Mouse (Mus musculus): Measurements from ENCODE around the gene Rufy2. TPM values are rescaled to one million over a fixed set of nuclear protein-coding genes. Genes with fewer than 3 reads are reported as not detected.

Rufy2 gene
- polyA plus RNA-seq, 1 experiment: 17.4 TPM

DNA sequence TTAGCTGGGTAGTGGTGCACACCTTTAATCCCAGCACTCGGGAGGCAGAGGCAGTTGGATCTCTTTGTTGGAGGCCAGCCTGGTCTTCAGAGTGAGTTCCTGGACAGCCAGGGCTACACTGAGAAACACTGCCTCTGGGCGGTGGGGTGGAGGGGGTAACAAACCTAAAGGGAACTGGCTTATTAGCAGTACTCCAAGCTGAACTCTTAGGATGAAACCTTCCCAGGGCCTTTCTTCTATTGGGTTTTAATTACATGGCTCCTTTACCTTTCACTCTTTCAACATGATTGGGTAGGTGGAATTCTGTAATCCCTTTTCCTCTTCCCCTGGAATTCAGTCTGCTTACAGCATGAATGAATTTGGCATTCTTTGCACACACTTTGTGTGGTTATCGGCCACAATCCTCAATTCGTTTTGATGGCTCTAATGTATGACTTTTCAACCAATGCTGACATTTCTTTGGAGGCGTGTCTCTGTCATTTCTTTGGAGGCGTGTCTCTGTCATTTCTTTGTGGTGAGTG, 45.5 kb downstream of the Rufy2 start:
- TF ChIP-seq POLR2A (IDR thresholded peaks at IDR 0.05; ENCODE audit: borderline replicate concordance, low read depth, low read length) (no peak), CTCF (IDR thresholded peaks at IDR 0.05; ENCODE audit: low read depth, low read length) (no peak)
- Histone ChIP-seq H3K4me3 (ENCODE audit: insufficient read depth, low read length) (no peak overlapping the region), H3K27ac (ENCODE audit: insufficient read depth, low read depth, low read length) (no peak overlapping the region)

DNA sequence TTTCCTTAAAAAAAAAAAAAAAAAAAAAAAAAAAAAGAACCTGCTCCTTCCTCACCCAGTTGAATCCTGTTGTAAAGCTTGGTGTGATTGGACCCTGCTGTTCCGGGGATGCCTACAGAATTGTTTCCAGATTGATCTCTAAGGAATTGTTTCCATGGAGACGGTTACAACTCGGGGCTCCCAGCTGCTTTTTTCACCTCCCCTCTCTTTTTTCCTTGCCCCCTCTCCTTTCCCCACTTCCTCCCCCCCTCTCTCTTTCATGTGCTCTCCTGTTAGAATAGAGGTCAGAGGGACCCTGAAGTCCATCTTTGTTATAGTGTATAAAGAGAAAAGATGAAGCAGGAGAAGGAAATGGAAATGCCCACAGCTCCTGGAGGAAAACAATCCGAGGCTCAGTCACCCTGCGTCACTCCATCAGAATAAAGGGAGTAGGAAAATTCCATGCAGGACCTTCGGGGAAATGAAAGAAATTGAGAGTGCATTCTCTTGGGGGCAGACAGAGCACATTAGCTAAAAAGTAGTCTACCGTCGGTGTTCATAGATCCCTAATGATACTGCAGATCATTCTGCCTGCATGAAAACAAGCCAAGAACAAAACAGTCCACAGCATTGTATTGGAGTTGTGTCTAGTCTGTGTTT, 46.3 kb downstream of the Rufy2 start:
- peaks cover 7% of the 10 kb centered on the region for H3K4me1 ChIP-seq (ENCODE audit: control insufficient read depth, insufficient read depth, low read length)
- TF ChIP-seq CTCF (IDR thresholded peaks at IDR 0.05; ENCODE audit: low read depth, low read length) (no peak), POLR2A (IDR thresholded peaks at IDR 0.05; ENCODE audit: borderline replicate concordance, low read depth, low read length) (no peak)
- H3K27ac ChIP-seq (ENCODE audit: insufficient read depth, low read depth, low read length): no peak overlapping the region
- H3K4me3 ChIP-seq (ENCODE audit: insufficient read depth, low read length): no peak overlapping the region

More for the DNA sequence above, 45.5 kb downstream of the Rufy2 start:
- H3K4me1 ChIP-seq (ENCODE audit: control insufficient read depth, insufficient read depth, low read length): peaks cover 9% of the 10 kb centered on the region

GRCm38 (mm10) chr10:63026795-63027160, 46.8 kb downstream of the Rufy2 start:
- H3K4me1 ChIP-seq (ENCODE audit: control insufficient read depth, insufficient read depth, low read length): peaks cover 5% of the 10 kb centered on the region; the same call in 1 of the 2 replicates
- no peak overlapping the region for H3K27ac ChIP-seq (ENCODE audit: insufficient read depth, low read depth, low read length)
- no peak for TF ChIP-seq POLR2A (IDR thresholded peaks at IDR 0.05; ENCODE audit: borderline replicate concordance, low read depth, low read length)
- no peak for TF ChIP-seq CTCF (IDR thresholded peaks at IDR 0.05; ENCODE audit: low read depth, low read length)
- H3K4me3 ChIP-seq (ENCODE audit: insufficient read depth, low read length): no peak overlapping the region

GRCm38 (mm10) chr10:63027376-63028161, 47.5 kb downstream of the Rufy2 start:
- Histone ChIP-seq H3K4me3 (ENCODE audit: insufficient read depth, low read length) (no peak overlapping the region), H3K27ac (ENCODE audit: insufficient read depth, low read depth, low read length) (no peak overlapping the region), H3K4me1 (ENCODE audit: control insufficient read depth, insufficient read depth, low read length) (peaks cover 7% of the 10 kb centered on the region; the same call in 1 of the 2 replicates)
- TF ChIP-seq CTCF (IDR thresholded peaks at IDR 0.05; ENCODE audit: low read depth, low read length) (no peak), POLR2A (IDR thresholded peaks at IDR 0.05; ENCODE audit: borderline replicate concordance, low read depth, low read length) (no peak)

- Histone ChIP-seq H3K4me3 (ENCODE audit: insufficient read depth, low read length) (no peak overlapping the region), H3K4me1 (ENCODE audit: control insufficient read depth, insufficient read depth, low read length) (peaks cover 7% of the 10 kb centered on the region; the same call in 1 of the 2 replicates), H3K27ac (ENCODE audit: insufficient read depth, low read depth, low read length) (no peak overlapping the region)
- no peak for TF ChIP-seq POLR2A (IDR thresholded peaks at IDR 0.05; ENCODE audit: borderline replicate concordance, low read depth, low read length)
- no peak for TF ChIP-seq CTCF (IDR thresholded peaks at IDR 0.05; ENCODE audit: low read depth, low read length)
Measured at GRCm38 (mm10) chr10:63028396-63028795, 48.4 kb downstream of the Rufy2 start.

DNA sequence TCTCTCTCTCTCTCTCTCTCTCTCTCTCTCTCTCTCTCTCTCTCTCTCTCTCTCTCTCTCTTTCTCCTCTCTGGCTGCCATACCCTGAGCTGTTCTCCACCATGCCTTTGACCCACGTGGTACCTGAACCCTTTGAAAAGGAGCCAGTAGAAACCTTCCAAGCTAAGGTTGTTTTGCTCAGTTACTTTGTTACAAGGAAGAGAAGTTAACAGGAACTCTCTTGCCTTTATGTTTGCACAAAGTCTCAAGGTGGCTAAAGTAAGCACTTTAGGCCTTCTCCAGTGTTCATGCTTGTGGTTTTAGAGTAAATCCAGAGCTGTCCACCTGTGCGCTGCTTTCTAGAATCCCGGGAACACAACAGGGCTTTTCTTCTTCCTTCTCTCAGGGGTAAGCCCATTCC, 52.2 kb downstream of the Rufy2 start:
- H3K4me1 ChIP-seq (ENCODE audit: control insufficient read depth, insufficient read depth, low read length): peaks cover 8% of the 10 kb centered on the region; the same call in 1 of the 2 replicates
- no peak for TF ChIP-seq CTCF (IDR thresholded peaks at IDR 0.05; ENCODE audit: low read depth, low read length)
- TF ChIP-seq POLR2A (IDR thresholded peaks at IDR 0.05; ENCODE audit: borderline replicate concordance, low read depth, low read length): no peak
- no peak overlapping the region for H3K27ac ChIP-seq (ENCODE audit: insufficient read depth, low read depth, low read length)
- no peak overlapping the region for H3K4me3 ChIP-seq (ENCODE audit: insufficient read depth, low read length)

DNA sequence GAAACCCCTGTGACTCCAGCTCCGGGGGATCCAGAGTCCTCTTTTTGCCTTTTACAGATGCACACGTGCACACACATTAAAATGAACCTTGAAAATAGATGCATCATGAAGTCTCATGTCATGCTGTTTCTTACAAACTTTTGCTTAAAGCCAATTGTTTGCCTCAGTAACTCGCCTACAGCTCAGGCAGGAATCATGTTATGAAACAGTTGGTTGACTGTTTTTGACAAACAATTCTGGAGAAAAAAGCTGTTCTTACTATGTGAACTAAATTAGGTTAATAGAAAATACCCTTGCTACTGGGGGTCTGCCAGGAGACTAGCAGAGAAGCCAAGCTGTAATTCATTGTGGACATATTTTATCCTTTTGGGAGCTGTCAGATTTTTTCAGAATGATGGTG, 52.9 kb downstream of the Rufy2 start:
- TF ChIP-seq CTCF (IDR thresholded peaks at IDR 0.05; ENCODE audit: low read depth, low read length) (no peak), POLR2A (IDR thresholded peaks at IDR 0.05; ENCODE audit: borderline replicate concordance, low read depth, low read length) (no peak)
- H3K27ac ChIP-seq (ENCODE audit: insufficient read depth, low read depth, low read length): no peak overlapping the region
- H3K4me3 ChIP-seq (ENCODE audit: insufficient read depth, low read length): no peak overlapping the region
- H3K4me1 ChIP-seq (ENCODE audit: control insufficient read depth, insufficient read depth, low read length): peaks cover 8% of the 10 kb centered on the region; the same call in 1 of the 2 replicates

DNA sequence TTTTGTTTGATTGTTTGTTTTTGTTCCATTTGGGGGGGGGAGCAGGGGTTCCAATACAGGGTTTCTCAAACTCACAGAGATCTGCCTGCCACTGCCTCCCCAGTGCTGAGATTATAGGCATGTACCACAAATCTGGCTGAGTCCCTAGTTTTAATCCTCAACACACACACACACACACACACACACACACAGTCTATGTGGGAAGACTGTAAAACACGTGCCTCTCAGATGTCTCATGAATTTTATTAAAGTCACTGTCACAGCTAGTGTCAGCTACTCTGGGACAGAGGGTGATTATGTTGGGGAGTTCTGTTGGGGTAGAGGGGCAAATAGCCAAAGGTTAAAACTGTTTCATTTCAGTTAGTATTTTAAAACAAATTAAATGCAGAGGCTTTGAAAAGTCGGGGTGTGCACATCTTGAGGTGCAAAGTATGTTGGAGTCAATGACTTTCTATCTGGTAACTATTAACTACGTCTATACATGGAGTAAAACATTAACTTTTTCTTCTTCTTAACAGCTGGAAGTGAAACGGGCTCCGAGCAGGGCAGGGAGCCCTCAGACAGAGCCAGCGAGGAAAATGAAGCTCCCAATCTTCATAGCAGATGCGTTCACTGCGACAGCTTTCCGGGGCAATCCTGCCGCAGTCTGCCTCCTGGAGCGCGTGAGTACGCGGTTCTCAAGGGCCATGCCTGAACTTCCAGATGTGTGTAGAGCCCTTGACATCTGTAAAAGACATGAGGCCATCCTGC, 58.7 kb downstream of the Rufy2 start:
- Histone ChIP-seq H3K27ac (ENCODE audit: insufficient read depth, low read depth, low read length) (no peak overlapping the region), H3K4me1 (ENCODE audit: control insufficient read depth, insufficient read depth, low read length) (peaks cover 6% of the 10 kb centered on the region), H3K4me3 (ENCODE audit: insufficient read depth, low read length) (no peak overlapping the region)
- TF ChIP-seq CTCF (IDR thresholded peaks at IDR 0.05; ENCODE audit: low read depth, low read length): no peak
- no peak for TF ChIP-seq POLR2A (IDR thresholded peaks at IDR 0.05; ENCODE audit: borderline replicate concordance, low read depth, low read length)

DNA sequence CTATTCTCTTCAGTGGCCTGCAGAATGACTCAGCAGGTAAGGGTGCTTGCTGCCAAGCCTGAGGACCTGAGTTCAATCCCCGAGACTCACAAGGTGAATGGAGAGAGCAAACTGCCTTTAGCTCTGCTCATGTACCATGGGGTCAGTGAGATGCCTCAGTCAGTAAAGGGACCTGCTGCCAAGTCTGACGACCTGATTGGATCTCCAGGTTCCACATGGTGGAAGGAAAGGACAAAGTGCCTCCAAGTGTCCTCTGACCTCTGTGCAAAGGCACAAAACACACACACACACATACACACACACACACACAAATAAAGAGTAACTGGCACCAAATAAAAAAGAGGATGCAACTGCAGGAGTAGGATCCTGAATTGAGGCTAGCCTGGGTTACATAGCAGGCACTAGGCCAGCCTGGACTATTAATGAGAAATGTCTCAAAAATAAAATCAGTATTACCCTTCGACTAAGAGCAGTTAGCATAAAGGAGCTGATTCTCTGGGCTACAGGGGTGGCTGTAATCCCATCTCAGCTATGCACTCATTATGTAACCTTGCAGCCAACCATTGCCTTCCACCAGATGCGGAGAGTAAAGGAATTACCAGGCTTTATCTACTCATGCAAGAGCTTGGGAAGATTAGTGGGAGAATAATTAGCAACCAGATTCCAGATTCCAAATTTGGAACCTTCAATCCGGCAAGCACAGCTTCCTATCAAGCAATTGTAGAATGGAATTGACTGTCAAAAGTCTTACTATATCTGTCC, 60.0 kb downstream of the Rufy2 start:
- Histone ChIP-seq H3K4me3 (ENCODE audit: insufficient read depth, low read length) (no peak overlapping the region), H3K27ac (ENCODE audit: insufficient read depth, low read depth, low read length) (no peak overlapping the region), H3K4me1 (ENCODE audit: control insufficient read depth, insufficient read depth, low read length) (no peaks in the 10 kb centered on the region; the same call in 1 of the 2 replicates)
- TF ChIP-seq CTCF (IDR thresholded peaks at IDR 0.05; ENCODE audit: low read depth, low read length) (no peak), POLR2A (IDR thresholded peaks at IDR 0.05; ENCODE audit: borderline replicate concordance, low read depth, low read length) (no peak)

Data from bone marrow macrophage, adult 2 months (primary cell).